Mouse (Mus musculus): ENCODE results near the gene Tsks. TPM values are rescaled to one million over a fixed set of nuclear protein-coding genes. Genes with fewer than 3 reads are reported as not detected.

Gene Tsks
- polyA plus RNA-seq, 1 experiment = 0.04 TPM

GRCm38 (mm10) chr7:44962337-44962736 is 19.3 kb downstream of the Tsks start:
- no peak for TF ChIP-seq CEBPB (IDR thresholded peaks at IDR 0.05; ENCODE audit: low read depth)
- TF ChIP-seq MAX (IDR thresholded peaks at IDR 0.05) = no peak
- TF ChIP-seq MYOG (IDR thresholded peaks at IDR 0.05; ENCODE audit: control insufficient read depth, extremely low read depth, insufficient read length) = no peak
- no peak for TF ChIP-seq MYOD1 (IDR thresholded peaks at IDR 0.05; ENCODE audit: control insufficient read depth, insufficient read length, low read depth)
- TF ChIP-seq CTCF (IDR thresholded peaks at IDR 0.05; ENCODE audit: control insufficient read depth, insufficient read depth, insufficient read length) = no peak
- no peak for TF ChIP-seq USF1 (IDR thresholded peaks at IDR 0.05; ENCODE audit: low read depth)
- TF ChIP-seq FOSL1 (IDR thresholded peaks at IDR 0.05; ENCODE audit: insufficient read depth, low read length, poor library complexity, severe bottlenecking) = no peak
- no peak overlapping the region for H3K4me3 ChIP-seq (ENCODE audit: insufficient read depth, poor library complexity, severe bottlenecking)
- H3K79me3 ChIP-seq (ENCODE audit: low read depth) = no peaks in the 10 kb centered on the region
- H3K27me3 ChIP-seq (ENCODE audit: control insufficient read depth, insufficient read depth, insufficient read length) = no peaks in the 10 kb centered on the region
- H3ac ChIP-seq (ENCODE audit: control insufficient read depth, insufficient read length, low read depth) = no peak overlapping the region
- no peaks in the 10 kb centered on the region for H3K79me2 ChIP-seq (ENCODE audit: control insufficient read depth, insufficient read depth)
- no peaks in the 10 kb centered on the region for H3K36me3 ChIP-seq (ENCODE audit: control insufficient read depth, insufficient read depth)

GRCm38 (mm10) chr7:44962831-44963230 is 19.8 kb downstream of the Tsks start:
- H3K27me3 ChIP-seq (ENCODE audit: control insufficient read depth, insufficient read depth, insufficient read length) = no peaks in the 10 kb centered on the region
- H3ac ChIP-seq (ENCODE audit: control insufficient read depth, insufficient read length, low read depth) = no peak overlapping the region
- no peaks in the 10 kb centered on the region for H3K79me2 ChIP-seq (ENCODE audit: control insufficient read depth, insufficient read depth)
- no peak overlapping the region for H3K4me3 ChIP-seq (ENCODE audit: insufficient read depth, poor library complexity, severe bottlenecking)
- TF ChIP-seq CTCF (IDR thresholded peaks at IDR 0.05; ENCODE audit: control insufficient read depth, insufficient read depth, insufficient read length) (no peak), MYOD1 (IDR thresholded peaks at IDR 0.05; ENCODE audit: control insufficient read depth, insufficient read length, low read depth) (no peak)
- no peaks in the 10 kb centered on the region for H3K36me3 ChIP-seq (ENCODE audit: control insufficient read depth, insufficient read depth)
- no peaks in the 10 kb centered on the region for H3K79me3 ChIP-seq (ENCODE audit: low read depth)

GRCm38 (mm10) chr7:44964990-44965389 is 22.0 kb downstream of the Tsks start:
- Histone ChIP-seq H3K27me3 (ENCODE audit: control insufficient read depth, insufficient read depth, insufficient read length) (no peaks in the 10 kb centered on the region), H3K79me3 (ENCODE audit: low read depth) (no peaks in the 10 kb centered on the region), H3K4me3 (ENCODE audit: insufficient read depth, poor library complexity, severe bottlenecking) (no peak overlapping the region), H3ac (ENCODE audit: control insufficient read depth, insufficient read length, low read depth) (no peak overlapping the region), H3K79me2 (ENCODE audit: control insufficient read depth, insufficient read depth) (no peaks in the 10 kb centered on the region), H3K36me3 (ENCODE audit: control insufficient read depth, insufficient read depth) (no peaks in the 10 kb centered on the region)
- TF ChIP-seq MAX (IDR thresholded peaks at IDR 0.05) (no peak), FOSL1 (IDR thresholded peaks at IDR 0.05; ENCODE audit: insufficient read depth, low read length, poor library complexity, severe bottlenecking) (no peak), MYOG (IDR thresholded peaks at IDR 0.05; ENCODE audit: control insufficient read depth, extremely low read depth, insufficient read length) (no peak), USF1 (IDR thresholded peaks at IDR 0.05; ENCODE audit: low read depth) (no peak), CTCF (IDR thresholded peaks at IDR 0.05; ENCODE audit: control insufficient read depth, insufficient read depth, insufficient read length) (no peak), CEBPB (IDR thresholded peaks at IDR 0.05; ENCODE audit: low read depth) (no peak), MYOD1 (IDR thresholded peaks at IDR 0.05; ENCODE audit: control insufficient read depth, insufficient read length, low read depth) (no peak)

GRCm38 (mm10) chr7:44965975-44966374 is 23.0 kb downstream of the Tsks start:
- no peak overlapping the region for H3K4me3 ChIP-seq (ENCODE audit: insufficient read depth, poor library complexity, severe bottlenecking)
- no peaks in the 10 kb centered on the region for H3K79me3 ChIP-seq (ENCODE audit: low read depth)
- H3ac ChIP-seq (ENCODE audit: control insufficient read depth, insufficient read length, low read depth) = no peak overlapping the region
- H3K27me3 ChIP-seq (ENCODE audit: control insufficient read depth, insufficient read depth, insufficient read length) = no peaks in the 10 kb centered on the region
- H3K36me3 ChIP-seq (ENCODE audit: control insufficient read depth, insufficient read depth) = no peaks in the 10 kb centered on the region
- TF ChIP-seq CEBPB (IDR thresholded peaks at IDR 0.05; ENCODE audit: low read depth) (no peak), MAX (IDR thresholded peaks at IDR 0.05) (no peak), MYOG (IDR thresholded peaks at IDR 0.05; ENCODE audit: control insufficient read depth, extremely low read depth, insufficient read length) (no peak), CTCF (IDR thresholded peaks at IDR 0.05; ENCODE audit: control insufficient read depth, insufficient read depth, insufficient read length) (no peak), FOSL1 (IDR thresholded peaks at IDR 0.05; ENCODE audit: insufficient read depth, low read length, poor library complexity, severe bottlenecking) (no peak), USF1 (IDR thresholded peaks at IDR 0.05; ENCODE audit: low read depth) (no peak), MYOD1 (IDR thresholded peaks at IDR 0.05; ENCODE audit: control insufficient read depth, insufficient read length, low read depth) (no peak)
- no peaks in the 10 kb centered on the region for H3K79me2 ChIP-seq (ENCODE audit: control insufficient read depth, insufficient read depth)

- no peaks in the 10 kb centered on the region for H3K79me3 ChIP-seq (ENCODE audit: low read depth)
- H3K4me3 ChIP-seq (ENCODE audit: insufficient read depth, poor library complexity, severe bottlenecking) = no peak overlapping the region
- H3K36me3 ChIP-seq (ENCODE audit: control insufficient read depth, insufficient read depth) = no peaks in the 10 kb centered on the region
- TF ChIP-seq CEBPB (IDR thresholded peaks at IDR 0.05; ENCODE audit: low read depth) (no peak), MYOD1 (IDR thresholded peaks at IDR 0.05; ENCODE audit: control insufficient read depth, insufficient read length, low read depth) (no peak), MAX (IDR thresholded peaks at IDR 0.05) (no peak), MYOG (IDR thresholded peaks at IDR 0.05; ENCODE audit: control insufficient read depth, extremely low read depth, insufficient read length) (no peak), FOSL1 (IDR thresholded peaks at IDR 0.05; ENCODE audit: insufficient read depth, low read length, poor library complexity, severe bottlenecking) (no peak), CTCF (IDR thresholded peaks at IDR 0.05; ENCODE audit: control insufficient read depth, insufficient read depth, insufficient read length) (no peak), USF1 (IDR thresholded peaks at IDR 0.05; ENCODE audit: low read depth) (no peak)
- no peaks in the 10 kb centered on the region for H3K79me2 ChIP-seq (ENCODE audit: control insufficient read depth, insufficient read depth)
- H3ac ChIP-seq (ENCODE audit: control insufficient read depth, insufficient read length, low read depth) = no peak overlapping the region
- no peaks in the 10 kb centered on the region for H3K27me3 ChIP-seq (ENCODE audit: control insufficient read depth, insufficient read depth, insufficient read length)
Measured at GRCm38 (mm10) chr7:44966638-44967037, 23.6 kb downstream of the Tsks start.

GRCm38 (mm10) chr7:44970231-44970691 is 27.3 kb downstream of the Tsks start:
- H3K27me3 ChIP-seq (ENCODE audit: control insufficient read depth, insufficient read depth, insufficient read length) = no peaks in the 10 kb centered on the region
- no peak overlapping the region for H3K4me3 ChIP-seq (ENCODE audit: insufficient read depth, poor library complexity, severe bottlenecking)
- no peaks in the 10 kb centered on the region for H3K79me3 ChIP-seq (ENCODE audit: low read depth)
- peaks cover 3% of the 10 kb centered on the region for H3K36me3 ChIP-seq (ENCODE audit: control insufficient read depth, insufficient read depth)
- no peak overlapping the region for H3ac ChIP-seq (ENCODE audit: control insufficient read depth, insufficient read length, low read depth)
- no peaks in the 10 kb centered on the region for H3K79me2 ChIP-seq (ENCODE audit: control insufficient read depth, insufficient read depth)
- TF ChIP-seq MYOD1 (IDR thresholded peaks at IDR 0.05; ENCODE audit: control insufficient read depth, insufficient read length, low read depth) (no peak), USF1 (IDR thresholded peaks at IDR 0.05; ENCODE audit: low read depth) (no peak), MAX (IDR thresholded peaks at IDR 0.05) (no peak), FOSL1 (IDR thresholded peaks at IDR 0.05; ENCODE audit: insufficient read depth, low read length, poor library complexity, severe bottlenecking) (no peak), CEBPB (IDR thresholded peaks at IDR 0.05; ENCODE audit: low read depth) (no peak), CTCF (IDR thresholded peaks at IDR 0.05; ENCODE audit: control insufficient read depth, insufficient read depth, insufficient read length) (no peak), MYOG (IDR thresholded peaks at IDR 0.05; ENCODE audit: control insufficient read depth, extremely low read depth, insufficient read length) (no peak)

Measured in C2C12 (cell line).